Mouse (Mus musculus) cerebellum, adult 2 months (tissue): ENCODE data around the gene Ltb4r2. TPM values are rescaled to one million over a fixed set of nuclear protein-coding genes. Genes with fewer than 3 reads are reported as not detected.

Experiments
- DNase-seq, 2 experiments: peaks; one replicate each; pipeline ENCODE4 v3.0.0; 2021
- H3K27ac ChIP-seq: fragments of 200-500 bp; 2 replicates; pipeline ENCODE4 v1.5.1; 2012; ENCODE audit warnings: low read length, control low read depth, inconsistent platforms; ENCODE audit not compliant: insufficient read depth
- H3K27me3 ChIP-seq: fragments of 200-500 bp; 2 replicates; pipeline ENCODE4 v1.6.1; 2012; ENCODE audit warnings: inconsistent platforms, mild to moderate bottlenecking, low read length, moderate library complexity; ENCODE audit not compliant: control insufficient read depth, insufficient read depth
- H3K4me1 ChIP-seq: fragments of 200-500 bp; 2 replicates; pipeline ENCODE4 v1.6.1; 2011; ENCODE audit warnings: low read length; ENCODE audit not compliant: control insufficient read depth, insufficient read depth
- H3K4me3 ChIP-seq: fragments of 200-500 bp; replicated peaks from 2 replicates; pipeline ENCODE3; 2011; ENCODE audit warnings: mild to moderate bottlenecking, low read depth, low read length, control low read depth; ENCODE audit not compliant: insufficient read depth
- CTCF ChIP-seq: fragments of 200-500 bp; IDR thresholded peaks from 2 replicates; pipeline ENCODE4 v1.5.1; 2011; ENCODE audit warnings: low read depth, mild to moderate bottlenecking, control low read depth, low read length, moderate library complexity, borderline replicate concordance; ENCODE audit not compliant: insufficient read depth
- POLR2A ChIP-seq: fragments of 200-500 bp; IDR thresholded peaks from 2 replicates; pipeline ENCODE4 v1.6.1; 2011; ENCODE audit warnings: low read length, control low read depth, borderline replicate concordance; ENCODE audit not compliant: insufficient read depth
- WGBS: fragments of 180-500 bp; shearing (Covaris S2); methylation state at CpG from one replicate; pipeline ENCODE4 v1.1.7; 2018; 5-methylcytosine and 5-hydroxymethylcytosine counted together
- polyA plus RNA-seq: library from polyadenylated mRNA; depleted of rRNA; stranded (reverse); fragments of >200 nt; gene quantifications from 2 replicates; pipeline ENCODE4 v1.2.3, GENCODE M21; 2012

The Ltb4r2 gene
- polyA plus RNA-seq, 1 experiment = 0.07 TPM

GRCm38 (mm10) chr14:55720666-55721065 is 40.6 kb upstream of the Ltb4r2 start:
- Histone ChIP-seq H3K4me1 (peaks cover 4% of the 10 kb centered on the region; the same call in 1 of the 2 replicates), H3K27me3 (no peaks in the 10 kb centered on the region), H3K4me3 (no peak overlapping the region), H3K27ac (no peak overlapping the region)
- TF ChIP-seq CTCF = no peak
- no peak for TF ChIP-seq POLR2A
- no peak for DNase-seq
- 72% methylated on average over 12 of the region's 12 CpGs for WGBS

GRCm38 (mm10) chr14:55721076-55721475 is 40.2 kb upstream of the Ltb4r2 start:
- Histone ChIP-seq H3K4me3 (peak overlapping the region; percentile 96), H3K4me1 (peaks cover 4% of the 10 kb centered on the region; the same call in 1 of the 2 replicates), H3K27me3 (no peaks in the 10 kb centered on the region), H3K27ac (no peak overlapping the region)
- TF ChIP-seq CTCF = no peak
- no peak for TF ChIP-seq POLR2A
- WGBS = 71% methylated on average over 6 of the region's 6 CpGs
- DNase-seq = no peak

GRCm38 (mm10) chr14:55721700-55722437 is 39.4 kb upstream of the Ltb4r2 start, which contains the start of gene Rabggta:
Gene Rabggta, minus strand, starts transcription at chr14:55722263.
- under 1% methylated on average over 48 of the region's 50 CpGs for WGBS
- H3K27ac ChIP-seq = peak within 1 kb of the TSS; percentile 26; the same call in 1 of the 2 replicates
- TF ChIP-seq POLR2A = peak; percentile 45; the same call in 1 of the 2 replicates
- TF ChIP-seq CTCF = peak; percentile 87

GRCm38 (mm10) chr14:55722438-55722945 is 38.7 kb upstream of the Ltb4r2 start:
- DNase-seq = no peak
- peaks cover 4% of the 10 kb centered on the region; the same call in 1 of the 2 replicates for H3K4me1 ChIP-seq
- no peaks in the 10 kb centered on the region for H3K27me3 ChIP-seq
- no peak for TF ChIP-seq CTCF
- no peak overlapping the region for H3K27ac ChIP-seq
- WGBS = 45% methylated on average over 8 of the region's 8 CpGs
- H3K4me3 ChIP-seq = no peak overlapping the region

More at GRCm38 (mm10) chr14:55721700-55722437, 39.4 kb upstream of the Ltb4r2 start, which contains the start of gene Rabggta:
- no peaks in the 10 kb centered on the region for H3K27me3 ChIP-seq
- H3K4me1 ChIP-seq = peaks cover 4% of the 10 kb centered on the region; the same call in 1 of the 2 replicates
- DNase-seq = peak; percentile 93 to 94
- peak within 1 kb of the TSS; percentile 96 for H3K4me3 ChIP-seq

- Histone ChIP-seq H3K4me3 (no peak overlapping the region), H3K27ac (no peak overlapping the region), H3K27me3 (no peaks in the 10 kb centered on the region), H3K4me1 (peaks cover 4% of the 10 kb centered on the region; the same call in 1 of the 2 replicates)
- 89% methylated on average over 7 of the region's 7 CpGs for WGBS
- DNase-seq = no peak
- TF ChIP-seq POLR2A = no peak
- no peak for TF ChIP-seq CTCF
These were observed 37.8 kb upstream of the Ltb4r2 start for GRCm38 (mm10) chr14:55723433-55723832.

- Histone ChIP-seq H3K27ac (no peak overlapping the region), H3K27me3 (no peaks in the 10 kb centered on the region), H3K4me3 (no peak overlapping the region), H3K4me1 (peaks cover 4% of the 10 kb centered on the region; the same call in 1 of the 2 replicates)
- no peak for DNase-seq
- TF ChIP-seq CTCF = no peak
- no peak for TF ChIP-seq POLR2A
- 70% methylated on average over 8 of the region's 8 CpGs for WGBS
These were observed 36.8 kb upstream of the Ltb4r2 start for GRCm38 (mm10) chr14:55724411-55724871.

- H3K4me3 ChIP-seq = no peak overlapping the region
- no peak overlapping the region for H3K27ac ChIP-seq
- DNase-seq = no peak
- no peaks in the 10 kb centered on the region for H3K27me3 ChIP-seq
- TF ChIP-seq CTCF = no peak
- TF ChIP-seq POLR2A = no peak
- peaks cover under 1% of the 10 kb centered on the region; the same call in 1 of the 2 replicates for H3K4me1 ChIP-seq
These were observed 35.0 kb upstream of the Ltb4r2 start for GRCm38 (mm10) chr14:55726261-55726660.

- TF ChIP-seq CTCF = no peak
- no peak for TF ChIP-seq POLR2A
- no peak overlapping the region for H3K4me3 ChIP-seq
- H3K27me3 ChIP-seq = no peaks in the 10 kb centered on the region
- DNase-seq = no peak
- no peaks in the 10 kb centered on the region for H3K4me1 ChIP-seq
- WGBS = 61% methylated on average over 8 of the region's 8 CpGs
- H3K27ac ChIP-seq = no peak overlapping the region
These were observed 33.1 kb upstream of the Ltb4r2 start for GRCm38 (mm10) chr14:55727889-55728685.
